Mouse (Mus musculus) embryonic fibroblast, embryonic 13.5 days (primary cell): ENCODE results near the gene Tmem181a. TPM values are rescaled to one million over a fixed set of nuclear protein-coding genes. Genes with fewer than 3 reads are reported as not detected.
"Not testable (repeated sequence)": the region's sequence is repeated elsewhere in the genome, so short reads cannot be mapped to it uniquely, and the experiment has no call there.

Source experiments
- H3K27ac ChIP-seq: 2 replicates; pipeline ENCODE4 v1.5.1; 2012; ENCODE audit warnings: low read length, control low read depth, inconsistent platforms; ENCODE audit not compliant: insufficient read depth
- H3K4me1 ChIP-seq: 2 replicates; pipeline ENCODE4 v1.6.1; 2011; ENCODE audit warnings: low read length; ENCODE audit not compliant: control insufficient read depth, insufficient read depth
- H3K4me3 ChIP-seq: 2 replicates; pipeline ENCODE4 v1.5.1; 2011; ENCODE audit warnings: mild to moderate bottlenecking, control low read depth, low read length; ENCODE audit not compliant: insufficient read depth
- CTCF ChIP-seq: IDR thresholded peaks from 2 replicates; pipeline ENCODE4 v1.5.1; 2011; ENCODE audit warnings: mild to moderate bottlenecking, control low read depth, low read length, moderate library complexity, borderline replicate concordance; ENCODE audit not compliant: insufficient read depth
- POLR2A ChIP-seq: IDR thresholded peaks from 2 replicates; pipeline ENCODE4 v1.6.1; 2011; ENCODE audit warnings: low read depth, mild to moderate bottlenecking, control low read depth, low read length, moderate library complexity
- polyA plus RNA-seq: library from polyadenylated mRNA; stranded (reverse); fragments of >200 nt; gene quantifications from 2 replicates; pipeline ENCODE4 v1.2.4, GENCODE M21; 2011; ENCODE audit warnings: low read depth; ENCODE audit not compliant: missing spikeins, insufficient read length

Gene Tmem181a
- 29.0 and 31.8 TPM in 2 replicates for polyA plus RNA-seq

DNA sequence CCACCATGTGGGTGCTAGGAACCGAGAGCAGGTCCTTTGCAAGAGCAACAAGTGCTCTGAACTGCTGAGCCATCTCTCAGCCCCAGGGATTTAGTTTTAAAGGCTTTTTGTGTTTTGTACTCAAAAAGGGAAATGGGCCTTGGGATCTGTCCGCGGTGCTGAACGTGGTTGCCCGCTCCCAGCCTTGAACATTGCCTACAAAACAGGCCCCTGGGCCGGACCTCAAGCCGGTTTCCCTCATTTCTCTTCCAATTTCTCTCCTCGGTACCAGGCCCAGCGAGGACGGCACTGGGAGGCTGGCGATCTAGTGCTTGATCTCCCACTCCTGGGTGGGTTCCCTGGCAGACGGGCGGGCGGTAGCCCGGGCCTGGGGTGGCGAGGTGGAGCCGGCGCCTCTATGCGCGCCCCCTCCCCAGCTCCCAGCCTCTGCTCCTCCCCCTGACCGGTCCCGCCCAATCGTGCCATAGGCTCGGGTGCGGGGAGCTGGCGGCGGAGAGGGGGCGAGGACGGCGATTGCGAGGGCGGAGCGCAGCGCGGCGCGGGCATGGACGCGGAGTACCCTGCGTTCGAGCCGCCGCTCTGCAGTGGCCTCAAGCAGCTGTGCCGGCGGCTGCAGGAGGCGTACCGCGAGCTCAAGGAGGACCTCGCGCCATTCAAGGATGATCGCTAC lies at the start of gene Tmem181a:
Tmem181a (plus strand) TSS at position 461 of the 670 bp plus-strand sequence.
- H3K4me3 ChIP-seq, H3K27ac ChIP-seq, H3K4me1 ChIP-seq: not testable (repeated sequence)

DNA sequence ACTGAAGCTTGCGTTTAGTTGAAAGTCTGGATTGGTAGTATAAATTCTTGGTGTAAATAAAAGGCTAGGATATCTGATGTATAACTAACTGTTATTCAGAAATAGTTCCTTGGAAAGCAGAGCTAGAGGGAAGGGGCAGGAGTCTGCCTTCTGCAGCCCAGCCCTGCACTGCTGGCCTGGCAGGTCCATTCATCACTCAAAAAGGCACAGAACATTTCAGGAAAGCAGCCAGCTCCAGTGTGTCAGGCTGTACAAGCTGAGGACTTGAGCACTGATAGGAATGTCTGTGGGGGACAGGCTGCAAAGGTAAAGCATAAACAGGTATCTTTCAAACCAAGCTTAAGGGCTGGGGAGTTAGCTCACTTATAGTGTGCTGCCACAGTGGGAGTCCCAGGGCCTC lies 44.9 kb upstream of the Tmem181a start:
- Histone ChIP-seq H3K4me1 (no peaks in the 10 kb centered on the region), H3K27ac (no peak overlapping the region), H3K4me3 (no peak overlapping the region)
- TF ChIP-seq POLR2A (no peak), CTCF (no peak)

DNA sequence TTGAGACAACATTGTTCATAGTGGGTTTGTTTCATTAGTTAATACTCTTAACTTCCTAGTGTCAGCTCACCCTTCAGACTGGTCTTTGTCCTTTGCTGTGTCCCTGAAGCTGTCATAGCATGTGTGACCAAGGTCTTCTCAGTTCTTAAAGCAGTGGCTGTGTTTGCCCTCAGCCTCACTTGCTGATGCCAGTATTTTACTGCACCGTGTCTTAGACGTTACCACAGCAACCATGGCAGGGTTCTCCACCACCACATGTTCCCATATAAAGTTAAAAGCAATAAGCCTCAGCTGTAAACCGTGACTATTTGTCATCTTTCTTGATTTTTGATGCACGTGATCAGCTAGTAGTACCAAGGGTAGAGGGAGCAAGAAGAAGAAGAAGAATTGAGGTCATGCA lies 41.0 kb upstream of the Tmem181a start:
- no peak overlapping the region for H3K27ac ChIP-seq

DNA sequence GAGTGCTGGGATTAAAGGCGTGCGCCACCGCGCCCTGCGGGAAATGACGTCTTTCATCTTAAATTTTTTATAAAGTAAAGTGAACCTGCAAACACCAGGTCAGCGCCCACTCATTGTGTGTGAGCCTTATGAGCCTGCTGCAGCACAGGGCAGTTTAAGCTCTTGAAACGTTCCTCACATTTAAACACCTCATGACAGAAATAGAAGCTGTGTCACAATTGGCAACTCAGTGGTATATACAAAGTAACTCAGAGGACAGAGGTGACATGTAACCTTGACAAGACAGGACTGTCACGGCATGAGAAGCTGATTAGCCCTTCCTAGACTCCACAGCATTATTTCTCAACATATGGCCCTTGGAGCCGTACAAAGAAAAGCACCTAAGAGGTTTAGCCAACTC lies 40.1 kb upstream of the Tmem181a start:
- no peak overlapping the region for H3K4me3 ChIP-seq
- no peaks in the 10 kb centered on the region for H3K4me1 ChIP-seq
- TF ChIP-seq POLR2A (no peak), CTCF (no peak)
- no peak overlapping the region for H3K27ac ChIP-seq

More for the DNA sequence above, 41.0 kb upstream of the Tmem181a start:
- H3K4me3 ChIP-seq, result no peak overlapping the region
- TF ChIP-seq CTCF, result no peak
- no peak for TF ChIP-seq POLR2A
- H3K4me1 ChIP-seq, result no peaks in the 10 kb centered on the region

DNA sequence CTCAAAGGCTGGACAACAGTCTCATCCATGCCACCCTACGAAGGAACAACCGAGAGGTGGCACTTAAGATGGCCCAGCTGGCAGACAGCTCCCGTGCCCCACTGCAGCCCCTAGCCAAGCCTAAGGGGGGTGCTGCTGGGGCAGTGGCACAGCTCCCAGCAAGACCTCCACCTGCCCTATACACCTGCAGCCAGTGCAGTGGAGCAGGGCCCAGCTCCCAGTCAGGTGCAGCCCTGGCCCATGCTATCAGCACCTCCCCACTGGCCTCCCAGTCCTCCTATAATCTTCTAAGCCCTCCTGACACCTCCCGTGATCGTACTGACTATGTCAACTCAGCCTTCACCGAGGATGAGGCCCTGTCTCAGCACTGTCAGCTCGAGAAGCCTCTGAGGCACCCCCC lies 24.0 kb upstream of the Tmem181a start:
- H3K4me3 ChIP-seq, H3K27ac ChIP-seq, H3K4me1 ChIP-seq: not testable (repeated sequence)

DNA sequence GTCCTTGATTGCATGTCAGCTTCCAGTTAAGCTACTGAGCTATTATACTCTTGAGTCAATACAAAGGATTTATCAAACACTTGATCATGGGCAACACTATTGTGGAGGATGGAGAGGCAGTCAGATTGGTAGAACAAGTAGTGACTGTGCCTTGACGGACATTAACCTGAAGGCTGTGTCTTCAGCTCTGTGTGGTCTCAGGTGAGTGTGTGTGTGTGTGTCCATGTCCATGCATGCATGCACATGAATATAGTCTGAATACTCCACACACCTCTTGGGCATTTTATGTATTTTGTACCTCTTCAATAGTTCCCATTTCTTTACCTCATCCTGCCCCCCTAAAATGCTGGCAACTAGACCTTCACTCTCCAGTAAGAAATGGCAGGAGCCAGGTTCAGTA lies 5.4 kb upstream of the Tmem181a start:
- not testable (repeated sequence) for H3K4me1 ChIP-seq, H3K4me3 ChIP-seq, H3K27ac ChIP-seq

DNA sequence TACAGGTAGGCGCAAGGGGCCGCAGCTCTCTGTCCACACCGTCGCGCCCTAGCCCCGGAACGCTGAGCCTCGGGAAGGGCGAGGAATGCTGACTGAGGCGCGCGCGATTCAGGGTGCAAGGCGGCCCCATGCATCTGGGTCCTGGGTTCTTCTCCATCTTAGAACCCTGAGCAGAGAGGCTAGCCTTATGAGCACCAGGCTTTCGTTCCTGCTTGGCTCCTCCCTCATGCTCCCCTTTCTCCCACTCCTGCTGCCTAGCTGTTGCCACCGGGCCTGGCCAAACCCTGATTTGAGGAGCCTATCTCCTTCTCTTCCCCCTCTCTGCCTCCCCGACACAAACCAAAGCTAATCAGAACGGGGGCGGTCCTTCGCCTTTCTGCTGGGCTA lies 403 bp downstream of the Tmem181a start:
- not testable (repeated sequence) for H3K4me3 ChIP-seq, H3K27ac ChIP-seq, H3K4me1 ChIP-seq

DNA sequence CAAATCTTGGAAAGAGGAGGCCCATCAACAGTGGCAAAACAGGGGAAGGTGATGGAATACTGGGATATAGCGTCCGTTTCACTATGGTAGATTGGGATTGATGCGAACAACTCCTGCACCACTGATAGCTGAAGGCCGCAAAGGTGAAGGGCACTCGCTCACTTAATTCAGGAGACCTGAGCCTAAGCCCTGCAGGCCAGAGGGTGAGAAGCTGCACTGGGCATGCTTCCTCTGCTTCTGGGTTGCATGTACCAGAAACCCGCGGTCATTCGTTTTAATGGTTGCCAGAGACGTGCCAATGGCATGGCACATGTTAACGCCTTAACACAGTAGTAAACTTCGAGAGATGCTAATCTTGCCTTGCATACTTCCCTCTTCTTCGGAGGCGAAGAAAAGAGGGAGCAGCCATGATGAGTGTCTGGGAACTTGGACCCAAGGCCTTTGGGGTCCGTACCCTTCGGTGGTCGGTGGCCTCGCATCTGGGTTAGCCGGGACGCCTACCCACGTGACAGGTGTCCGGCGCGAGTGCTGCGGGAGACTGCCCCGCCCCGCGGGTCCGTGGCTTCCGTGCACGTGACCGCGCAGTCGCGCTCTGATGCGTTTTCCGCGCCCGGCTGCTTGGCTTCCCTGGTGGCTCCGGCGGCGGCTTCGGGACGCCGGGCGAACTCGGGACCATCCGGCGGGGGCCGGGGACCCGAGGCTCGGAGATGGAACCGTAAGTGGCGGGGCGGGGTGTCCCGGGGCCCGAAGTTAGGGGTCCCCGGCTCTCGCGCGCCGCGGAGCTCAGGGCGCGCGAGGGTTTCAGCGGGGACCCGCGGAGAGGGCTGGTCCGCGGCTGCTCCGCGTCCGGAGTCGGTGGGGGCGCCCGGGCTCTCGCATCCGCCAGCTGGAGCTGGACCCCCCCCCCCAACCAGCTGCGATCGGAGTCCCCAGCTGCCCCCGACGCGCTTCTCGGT lies 13.5 kb downstream of the Tmem181a start:
- H3K4me3 ChIP-seq, result peak overlapping the region; percentile 45
- not testable (repeated sequence) for H3K27ac ChIP-seq, H3K4me1 ChIP-seq

DNA sequence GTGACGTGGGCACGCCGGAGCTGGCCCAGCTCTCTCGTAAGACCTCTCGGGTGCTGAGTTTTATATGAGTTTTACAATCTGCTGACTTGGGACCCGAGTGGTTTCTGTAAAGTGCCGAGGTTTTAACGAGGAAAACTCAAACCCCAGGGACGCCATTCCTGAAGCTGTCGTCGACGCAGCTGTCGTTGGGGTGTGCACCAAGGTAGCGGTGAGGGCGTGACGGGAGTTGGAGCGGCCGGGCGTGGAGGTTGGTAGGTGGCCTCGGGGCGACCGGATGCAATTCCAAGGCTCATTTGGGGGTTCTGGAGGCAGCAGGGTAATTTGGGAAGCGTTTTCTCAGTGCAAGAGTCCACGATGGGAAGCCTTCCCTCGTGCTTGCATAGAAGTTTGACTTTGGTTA lies 14.2 kb downstream of the Tmem181a start:
- not testable (repeated sequence) for H3K27ac ChIP-seq, H3K4me1 ChIP-seq
- H3K4me3 ChIP-seq, result peak overlapping the region; percentile 45

DNA sequence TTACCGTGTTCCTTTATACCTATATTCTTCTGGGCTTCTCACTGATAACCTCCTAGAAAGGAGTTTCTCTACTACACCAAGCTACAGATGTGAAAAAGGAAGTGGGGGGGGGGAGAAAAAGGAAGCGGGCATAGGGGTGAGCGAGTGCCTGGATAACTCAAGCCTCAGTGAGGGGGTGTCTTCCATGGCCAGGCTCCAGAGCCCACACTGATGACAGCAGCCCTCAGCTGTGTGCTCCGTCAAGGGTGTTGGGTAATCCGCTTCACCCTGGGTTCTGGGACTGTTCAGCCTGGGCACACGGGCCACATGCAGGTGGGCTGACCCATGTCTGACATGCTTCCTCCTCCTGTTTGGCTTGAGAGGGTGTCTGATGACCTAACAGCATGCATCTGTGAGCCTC lies 15.3 kb downstream of the Tmem181a start:
- H3K4me1 ChIP-seq, H3K4me3 ChIP-seq, H3K27ac ChIP-seq: not testable (repeated sequence)

DNA sequence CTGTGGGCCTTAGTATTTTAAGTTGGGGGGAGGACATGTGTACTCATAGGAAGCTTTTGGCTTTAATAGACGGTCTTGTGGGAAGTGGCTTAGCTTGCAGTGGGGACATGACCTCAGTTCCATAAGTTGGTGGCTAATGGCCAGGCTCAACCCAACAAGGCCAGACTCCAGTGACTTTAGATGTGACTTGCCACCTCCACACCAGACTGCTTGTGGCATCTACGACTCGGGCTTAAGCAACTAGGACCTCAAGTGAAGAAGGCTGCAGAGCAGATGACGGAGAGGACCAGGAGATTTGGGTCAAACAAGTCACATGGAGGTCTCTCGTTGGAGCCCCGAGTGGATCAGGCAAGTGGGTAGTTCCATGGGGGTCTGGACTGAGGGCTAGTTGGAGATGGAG lies 18.0 kb downstream of the Tmem181a start:
- H3K4me3 ChIP-seq, H3K4me1 ChIP-seq, H3K27ac ChIP-seq: not testable (repeated sequence)

DNA sequence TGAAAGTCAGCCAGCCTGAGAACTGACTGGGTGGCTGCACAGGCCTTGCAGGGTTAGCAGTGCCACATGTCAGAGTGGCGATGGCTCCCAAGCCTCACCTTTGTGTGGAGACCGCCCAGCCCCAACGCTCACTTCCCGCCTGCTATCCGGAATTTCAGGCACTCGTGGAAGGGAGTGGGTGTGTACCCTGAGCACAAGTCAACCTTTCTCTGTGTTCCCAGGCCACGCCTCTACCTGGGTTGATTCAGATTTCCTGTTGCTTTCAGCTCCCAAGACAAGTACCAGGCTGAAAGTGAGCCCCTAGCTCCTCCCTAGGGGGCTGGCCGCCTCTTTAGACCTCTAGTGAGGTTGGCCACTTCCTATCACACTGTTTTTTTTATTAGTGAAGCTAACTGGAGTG lies 22.5 kb downstream of the Tmem181a start:
- H3K4me1 ChIP-seq, H3K4me3 ChIP-seq, H3K27ac ChIP-seq: not testable (repeated sequence)

DNA sequence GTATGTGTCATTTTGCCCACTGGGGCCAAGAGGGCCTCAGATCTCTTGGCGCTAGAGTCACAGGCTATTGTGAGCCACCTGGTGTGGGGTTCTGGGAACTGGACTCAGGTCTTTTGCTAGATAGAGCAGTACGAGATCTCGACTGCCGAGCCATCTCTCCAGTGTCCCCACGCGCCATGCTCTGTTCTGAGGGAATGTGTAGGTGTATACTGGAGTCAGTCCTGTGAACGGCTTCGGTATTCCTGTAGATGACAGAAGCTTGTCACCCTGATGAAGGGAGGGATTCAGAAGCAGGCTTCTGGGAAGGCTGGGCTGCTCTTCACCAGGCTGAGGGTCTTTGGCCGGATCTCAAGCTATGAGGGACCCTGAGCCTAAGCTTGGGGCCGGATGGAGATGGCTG lies 23.1 kb downstream of the Tmem181a start:
- not testable (repeated sequence) for H3K27ac ChIP-seq, H3K4me1 ChIP-seq, H3K4me3 ChIP-seq

DNA sequence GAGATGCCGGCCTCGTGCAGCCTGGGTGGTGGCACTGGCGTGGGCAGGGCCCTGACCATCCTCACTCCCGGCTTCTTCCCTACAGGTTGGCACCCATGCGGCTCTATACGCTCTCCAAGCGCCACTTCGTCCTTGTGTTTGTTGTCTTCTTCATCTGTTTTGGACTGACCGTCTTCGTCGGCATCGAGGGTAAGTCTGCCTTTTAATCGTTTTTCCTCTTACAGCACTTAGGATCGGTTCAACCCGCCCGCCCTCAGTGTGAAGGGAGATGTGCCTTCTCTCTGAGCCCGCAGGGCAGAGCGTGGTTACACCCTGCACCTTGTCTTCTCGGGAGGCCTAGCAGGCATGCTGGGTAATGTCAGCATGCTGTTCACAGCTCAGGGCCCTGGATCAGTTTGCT lies 23.9 kb downstream of the Tmem181a start:
- H3K27ac ChIP-seq, H3K4me3 ChIP-seq, H3K4me1 ChIP-seq: not testable (repeated sequence)

DNA sequence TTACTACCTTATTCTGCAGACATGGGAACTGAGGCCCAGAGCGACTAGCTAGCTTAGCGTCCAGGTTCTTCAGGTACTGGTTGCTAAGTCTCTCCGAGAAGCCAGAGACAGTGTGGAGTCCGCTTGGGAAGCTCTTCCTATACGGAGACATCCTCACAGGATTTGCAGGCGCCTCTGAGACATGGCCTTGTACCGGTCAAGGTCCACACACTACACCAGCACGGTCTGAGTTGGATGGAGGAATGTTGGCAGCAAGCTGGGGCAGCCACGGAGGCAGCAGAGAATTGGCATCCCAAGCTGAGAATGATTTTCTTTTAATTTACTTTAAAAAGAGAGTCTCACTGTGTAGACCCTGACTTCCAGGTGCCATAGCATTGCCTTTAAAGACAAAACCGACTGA lies 26.5 kb downstream of the Tmem181a start:
- not testable (repeated sequence) for H3K4me3 ChIP-seq, H3K27ac ChIP-seq, H3K4me1 ChIP-seq

DNA sequence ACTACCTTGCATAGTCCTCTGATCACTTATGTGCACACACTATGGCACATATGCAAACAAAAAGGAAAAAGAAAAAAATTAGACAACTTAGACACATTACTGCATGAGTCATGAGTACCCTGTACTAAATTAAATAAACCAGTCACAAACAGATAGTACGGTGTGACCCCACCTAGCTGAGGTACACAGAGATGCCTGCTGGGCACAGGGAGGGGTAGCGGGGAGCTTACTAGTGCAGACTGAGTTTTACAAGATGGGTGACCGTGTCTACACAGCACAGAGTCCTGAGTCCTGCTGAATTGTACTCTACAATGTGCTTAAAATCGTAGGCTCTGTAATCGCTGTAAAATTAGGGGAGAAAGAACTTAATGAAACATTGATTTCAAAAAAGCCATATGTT lies 29.5 kb downstream of the Tmem181a start:
- H3K4me1 ChIP-seq, result not testable (repeated sequence)

More for the DNA sequence above, 29.5 kb downstream of the Tmem181a start:
- H3K4me3 ChIP-seq, H3K27ac ChIP-seq: not testable (repeated sequence)
